Mouse (Mus musculus) megakaryocyte progenitor cell, adult 5-6 weeks (primary cell): ENCODE data around the gene S100a9. TPM values are rescaled to one million over a fixed set of nuclear protein-coding genes. Genes with fewer than 3 reads are reported as not detected.

Experiments
- total RNA-seq, 2 experiments: library from RNA; stranded (forward) in 1 of 2; stranded (reverse) in 1 of 2; fragments of 157-497, 149-512 nt in 1 of 2; fragments of 200-1000 nt in 1 of 2; gene quantifications; 2 replicates each; pipeline versions ENCODE4 v1.2.3 to v1.2.4; 2015 to 2017

S100a9 gene
- total RNA-seq, 2 experiments from 2014 or later: 2,018 to 2,769 TPM

Other genes with a start within 250 kb of the S100a9 start
- gene Npr1, start 229.9 kb downstream of the S100a9 start, total RNA-seq (2015): not detected in 2 replicates
- gene Npr1, start 229.9 kb downstream of the S100a9 start, total RNA-seq (2017): not detected in 2 replicates
- gene Ilf2, start 219.6 kb downstream of the S100a9 start, total RNA-seq (2015): 120 and 136 TPM in 2 replicates
- 204 and 227 TPM in 2 replicates for gene Ilf2, start 219.6 kb downstream of the S100a9 start, total RNA-seq (2017)
- gene Snapin, start 204.7 kb downstream of the S100a9 start, total RNA-seq (2015): 41.2 and 42.1 TPM in 2 replicates
- 32.3 and 45.0 TPM in 2 replicates for gene Snapin, start 204.7 kb downstream of the S100a9 start, total RNA-seq (2017)
- gene Chtop, start 186.2 kb downstream of the S100a9 start, total RNA-seq (2015): 112 and 119 TPM in 2 replicates
- gene Chtop, start 186.2 kb downstream of the S100a9 start, total RNA-seq (2017): 96.0 and 114 TPM in 2 replicates
- gene S100a1, start 181.3 kb downstream of the S100a9 start, total RNA-seq (2015): 123 and 145 TPM in 2 replicates
- gene S100a1, start 181.3 kb downstream of the S100a9 start, total RNA-seq (2017): 121 and 131 TPM in 2 replicates
- 49.3 and 59.5 TPM in 2 replicates for gene S100a13, start 181.3 kb downstream of the S100a9 start, total RNA-seq (2015)
- 84.2 and 96.0 TPM in 2 replicates for gene S100a13, start 181.3 kb downstream of the S100a9 start, total RNA-seq (2017)
- gene S100a14, start 168.9 kb downstream of the S100a9 start, total RNA-seq (2015): not detected in 2 replicates
- gene S100a14, start 168.9 kb downstream of the S100a9 start, total RNA-seq (2017): 0.33 TPM in 1 of 2 replicates, not detected in the other
- 1.0 TPM in 1 of 2 replicates, not detected in the other for gene S100a16, start 158.5 kb downstream of the S100a9 start, total RNA-seq (2015)
- not detected in 2 replicates for gene S100a16, start 158.5 kb downstream of the S100a9 start, total RNA-seq (2017)
- not detected in 2 replicates for gene S100a3, start 135.1 kb downstream of the S100a9 start, total RNA-seq (2015)
- not detected in 2 replicates for gene S100a3, start 135.1 kb downstream of the S100a9 start, total RNA-seq (2017)
- not detected in 2 replicates for gene S100a2, start 105.5 kb downstream of the S100a9 start, total RNA-seq (2015)
- gene S100a2, start 105.5 kb downstream of the S100a9 start, total RNA-seq (2017): not detected in 2 replicates
- gene Gm42674, start 93.8 kb downstream of the S100a9 start, total RNA-seq (2015): not detected in 2 replicates
- gene Gm42674, start 93.8 kb downstream of the S100a9 start, total RNA-seq (2017): not detected in 2 replicates
- gene S100a4, start 92.0 kb downstream of the S100a9 start, total RNA-seq (2015): 31.5 and 39.6 TPM in 2 replicates
- gene S100a4, start 92.0 kb downstream of the S100a9 start, total RNA-seq (2017): 19.4 and 53.6 TPM in 2 replicates
- gene S100a5, start 87.2 kb downstream of the S100a9 start, total RNA-seq (2015): not detected in 2 replicates
- gene S100a5, start 87.2 kb downstream of the S100a9 start, total RNA-seq (2017): not detected in 2 replicates
- gene S100a6, start 82.8 kb downstream of the S100a9 start, total RNA-seq (2015): 31.2 and 57.3 TPM in 2 replicates
- gene S100a6, start 82.8 kb downstream of the S100a9 start, total RNA-seq (2017): 10.7 and 21.3 TPM in 2 replicates
- not detected in 2 replicates for gene S100a7a, start 41.7 kb downstream of the S100a9 start, total RNA-seq (2015)
- gene S100a7a, start 41.7 kb downstream of the S100a9 start, total RNA-seq (2017): not detected in 2 replicates
- 2,361 and 4,241 TPM in 2 replicates for gene S100a8, start 26.7 kb downstream of the S100a9 start, total RNA-seq (2015)
- 1,918 and 3,820 TPM in 2 replicates for gene S100a8, start 26.7 kb downstream of the S100a9 start, total RNA-seq (2017)
- gene Pglyrp4, start 31.2 kb upstream of the S100a9 start, total RNA-seq (2015): not detected in 2 replicates
- gene Pglyrp4, start 31.2 kb upstream of the S100a9 start, total RNA-seq (2017): 0.17 TPM in 1 of 2 replicates, not detected in the other
- not detected in 2 replicates for gene Gm5849, start 82.2 kb upstream of the S100a9 start, total RNA-seq (2015)
- not detected in 2 replicates for gene Gm5849, start 82.2 kb upstream of the S100a9 start, total RNA-seq (2017)